Mouse (Mus musculus) urinary bladder, postnatal 36 days (tissue): ENCODE results near the gene Map4k5.

Source experiments
- DNase-seq, 2 experiments: peaks; one replicate each; pipeline ENCODE4 v3.0.0; 2022; ENCODE audit warnings: low spot score in 2 of 2, mixed read lengths in 1 of 2

The Map4k5 gene

DNA sequence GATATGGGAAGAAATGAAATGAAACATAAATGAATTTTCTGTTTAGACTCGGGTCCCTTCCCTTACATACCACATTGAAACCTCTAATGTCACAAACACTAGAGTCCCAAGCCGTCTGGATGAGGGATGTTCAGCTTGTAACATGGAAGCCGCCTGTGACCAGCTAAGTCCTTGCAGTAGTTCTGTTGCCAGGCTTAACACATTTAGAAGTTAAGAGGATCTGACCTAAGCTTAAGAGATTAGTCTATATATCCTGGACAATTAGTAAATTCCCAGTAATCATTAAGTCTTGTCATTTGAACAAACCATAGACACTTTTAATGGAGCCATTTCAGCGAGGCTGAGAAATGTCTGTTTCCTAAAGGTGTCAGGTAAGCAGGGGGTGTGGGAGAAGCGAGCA, 137.0 kb downstream of the Map4k5 start:
- DNase-seq, result no peak

- no peak for DNase-seq
Measured at GRCm38 (mm10) chr12:69753936-69754335, 139.1 kb downstream of the Map4k5 start.
